Mouse (Mus musculus): Measurements from ENCODE around the gene Kat5.

The Kat5 gene

DNA sequence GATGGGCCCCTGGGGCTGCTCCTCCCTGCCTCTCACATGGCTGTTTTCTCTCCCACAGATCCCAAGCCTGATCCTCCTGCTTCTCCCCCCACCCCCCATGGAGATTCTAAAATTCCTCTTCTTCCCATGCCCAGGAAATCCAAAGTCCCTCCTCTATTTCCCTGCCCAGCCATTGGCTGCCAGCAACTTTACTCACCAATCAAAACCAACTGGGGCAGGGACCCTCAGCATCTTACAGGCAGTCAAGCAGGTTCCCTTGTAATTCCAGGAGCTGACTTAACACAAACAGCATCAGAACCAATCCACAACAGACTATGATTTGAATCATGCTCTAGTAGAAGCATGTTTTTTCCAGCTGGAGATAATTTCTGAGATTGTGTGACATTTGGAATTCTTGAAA, 19.9 kb upstream of the Kat5 start:
- DNase-seq (ENCODE audit: low spot score) = no peak

DNA sequence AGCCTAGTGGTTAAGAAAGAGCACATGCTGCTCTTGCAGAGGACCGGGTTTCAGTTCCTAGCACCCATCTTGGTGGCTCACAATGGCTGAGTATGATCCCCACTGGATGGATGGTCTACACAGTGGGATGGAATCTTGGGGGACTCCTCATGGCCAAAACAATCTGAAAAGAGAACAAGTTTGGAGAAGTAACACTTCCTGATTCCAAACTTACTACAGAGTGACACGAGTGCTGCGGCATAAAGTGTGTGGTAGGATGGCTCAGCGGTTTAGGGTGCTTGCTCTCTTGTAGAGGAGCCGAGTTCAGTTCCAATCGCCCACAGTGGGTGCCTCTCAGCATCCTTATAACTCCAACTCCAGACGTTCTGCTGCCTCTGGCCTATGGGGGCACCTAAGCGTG, 15.3 kb upstream of the Kat5 start:
- no peak for DNase-seq (ENCODE audit: low spot score)

DNA sequence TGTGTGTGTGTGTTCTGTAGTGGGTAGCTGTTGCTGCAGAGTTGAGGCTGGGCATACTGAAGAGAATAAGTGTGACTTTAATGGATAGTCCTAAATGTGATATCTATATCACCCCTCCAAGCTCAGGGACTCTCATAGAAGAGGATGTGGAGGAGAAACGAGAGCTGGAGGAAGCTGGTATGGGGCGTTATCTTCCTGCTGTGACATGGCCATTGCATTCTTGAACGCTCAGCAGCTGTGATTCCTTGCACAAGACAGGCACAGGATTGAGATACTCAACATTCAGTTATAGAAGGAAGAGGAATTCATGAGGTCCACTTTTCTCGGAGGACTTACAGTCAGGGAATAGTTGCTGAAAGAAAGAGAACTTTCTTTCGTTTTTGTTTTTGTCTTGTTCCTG, 11.8 kb upstream of the Kat5 start:
- DNase-seq (ENCODE audit: low spot score) = no peak

DNA sequence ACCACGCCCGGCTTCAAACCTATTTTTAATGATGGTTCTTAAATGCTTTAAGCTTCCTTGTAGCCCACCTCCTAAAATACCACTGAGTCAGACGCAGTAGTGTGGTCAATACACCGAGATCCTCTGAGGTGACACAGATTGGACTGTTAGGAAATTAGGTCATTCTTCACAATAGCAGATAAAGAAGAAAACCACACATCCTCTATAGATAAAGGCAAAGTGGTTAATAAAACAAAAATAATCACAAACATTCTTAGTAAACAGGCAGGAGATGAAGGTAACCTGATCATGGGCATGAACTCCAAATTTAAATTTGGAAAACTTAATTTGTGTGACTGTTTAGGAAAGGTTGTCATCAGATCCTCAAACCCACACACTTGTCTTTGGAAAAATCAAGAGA, 10.0 kb upstream of the Kat5 start:
- DNase-seq (ENCODE audit: low spot score) = no peak

DNA sequence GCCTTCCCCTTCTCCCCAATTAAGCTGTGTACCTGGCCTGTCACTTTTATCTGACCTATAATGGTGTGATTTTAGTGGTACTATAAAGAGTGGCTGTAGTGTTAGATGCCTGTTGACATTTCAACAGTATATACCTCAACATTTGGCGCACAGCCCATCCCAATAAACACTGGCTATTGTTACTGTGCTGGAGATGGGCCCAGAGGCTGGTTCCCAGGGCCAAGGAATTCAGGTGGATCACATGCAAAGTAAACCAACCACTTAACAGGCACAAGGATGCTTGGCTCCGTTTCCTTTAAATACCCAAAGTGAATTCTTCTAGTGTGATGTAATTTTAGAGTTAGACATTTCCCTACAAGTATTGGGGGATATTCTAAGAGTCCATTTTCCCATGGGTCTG, 4.9 kb upstream of the Kat5 start:
- DNase-seq (ENCODE audit: low spot score) = no peak

DNA sequence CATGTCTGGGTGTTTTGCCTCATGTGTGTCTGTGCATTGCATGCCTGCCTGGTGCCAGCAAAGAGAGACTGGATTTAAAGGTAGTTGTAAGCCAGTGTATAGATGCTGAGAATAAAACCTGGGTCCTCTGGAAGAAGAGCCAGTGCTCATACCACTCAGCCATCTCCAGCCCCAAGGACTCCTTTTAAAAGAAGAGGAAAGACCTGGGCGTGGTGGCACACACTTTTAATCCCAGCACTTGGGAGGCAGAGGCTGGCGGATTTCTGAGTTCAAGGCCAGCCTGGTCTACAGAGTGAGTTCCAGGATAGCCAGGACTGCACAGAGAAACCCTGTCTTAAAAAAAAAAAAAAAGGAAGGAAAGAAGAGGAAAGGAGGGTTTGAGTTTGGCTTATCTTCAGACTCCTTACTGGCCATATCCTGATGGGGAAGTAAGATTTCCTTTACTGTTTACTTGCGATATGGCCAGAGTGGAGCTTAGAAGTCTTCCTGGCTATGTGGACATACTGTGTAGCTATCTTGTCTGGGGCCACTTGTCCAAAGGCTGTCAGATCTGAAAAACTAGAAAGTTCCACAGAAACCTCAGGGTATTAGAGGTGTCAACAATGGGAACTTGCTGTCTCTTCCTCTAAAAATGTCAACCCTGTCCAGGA, 2.9 kb upstream of the Kat5 start:
- DNase-seq (ENCODE audit: low spot score) = no peak

DNA sequence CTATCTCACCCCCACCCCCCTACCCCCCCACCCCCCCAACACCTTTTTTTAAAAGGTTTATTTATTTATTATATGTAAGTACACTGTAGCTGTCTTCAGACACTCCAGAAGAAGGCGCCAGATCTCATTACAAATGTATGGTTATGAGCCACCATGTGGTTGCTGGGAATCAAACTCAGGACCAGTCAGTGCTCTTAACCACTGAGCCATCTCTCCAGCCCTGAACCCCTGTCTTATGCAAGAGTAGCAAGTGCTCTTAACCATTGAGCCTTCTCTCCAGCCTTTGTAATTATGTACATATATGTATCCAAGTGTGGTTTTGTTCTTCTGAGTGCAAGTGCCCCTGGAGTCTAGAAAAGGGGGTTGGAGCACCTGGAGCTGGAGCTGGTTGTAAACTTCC, 1.9 kb upstream of the Kat5 start:
- DNase-seq (ENCODE audit: low spot score) = no peak

DNA sequence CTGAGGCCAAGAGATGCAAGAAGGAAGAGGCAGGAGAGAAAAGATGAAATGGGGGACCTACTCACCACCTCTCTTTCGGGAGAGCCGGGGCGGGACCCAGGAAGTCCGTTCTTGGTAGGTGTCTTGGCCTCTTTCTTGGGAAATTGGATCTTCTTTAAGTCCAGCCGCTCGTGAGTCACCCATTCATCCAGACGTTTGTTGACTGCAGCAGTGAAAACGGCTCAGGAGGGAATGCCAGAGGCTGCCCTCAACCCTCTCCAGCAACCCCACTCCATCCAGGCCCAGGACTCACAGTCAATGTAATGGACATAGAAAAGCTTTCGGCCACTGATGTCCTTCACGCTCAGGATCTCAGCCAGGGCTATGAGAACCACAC, 878 bp downstream of the Kat5 start:
- no peak for DNase-seq (ENCODE audit: low spot score)

DNA sequence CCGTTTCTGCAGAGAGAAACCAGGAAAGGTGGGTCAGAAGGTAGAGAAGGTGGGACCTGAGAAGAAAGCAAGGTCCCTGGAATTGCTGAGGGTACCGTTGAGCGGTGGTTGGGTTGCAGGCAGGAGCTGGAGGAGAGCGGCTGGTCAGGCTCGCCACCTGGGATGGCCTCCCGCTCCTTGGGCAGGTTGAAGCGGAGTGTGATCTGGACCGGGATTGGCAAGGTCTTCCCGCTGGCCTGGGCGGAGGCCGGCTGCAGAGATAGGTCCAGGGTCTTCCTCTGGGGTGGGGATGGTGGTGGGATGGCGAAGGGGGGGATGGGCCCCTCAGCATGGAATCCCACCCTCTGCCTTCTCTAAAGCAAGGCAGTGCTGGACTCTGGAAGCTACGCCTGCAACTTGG, 1.3 kb downstream of the Kat5 start:
- DNase-seq (ENCODE audit: low spot score) = no peak

DNA sequence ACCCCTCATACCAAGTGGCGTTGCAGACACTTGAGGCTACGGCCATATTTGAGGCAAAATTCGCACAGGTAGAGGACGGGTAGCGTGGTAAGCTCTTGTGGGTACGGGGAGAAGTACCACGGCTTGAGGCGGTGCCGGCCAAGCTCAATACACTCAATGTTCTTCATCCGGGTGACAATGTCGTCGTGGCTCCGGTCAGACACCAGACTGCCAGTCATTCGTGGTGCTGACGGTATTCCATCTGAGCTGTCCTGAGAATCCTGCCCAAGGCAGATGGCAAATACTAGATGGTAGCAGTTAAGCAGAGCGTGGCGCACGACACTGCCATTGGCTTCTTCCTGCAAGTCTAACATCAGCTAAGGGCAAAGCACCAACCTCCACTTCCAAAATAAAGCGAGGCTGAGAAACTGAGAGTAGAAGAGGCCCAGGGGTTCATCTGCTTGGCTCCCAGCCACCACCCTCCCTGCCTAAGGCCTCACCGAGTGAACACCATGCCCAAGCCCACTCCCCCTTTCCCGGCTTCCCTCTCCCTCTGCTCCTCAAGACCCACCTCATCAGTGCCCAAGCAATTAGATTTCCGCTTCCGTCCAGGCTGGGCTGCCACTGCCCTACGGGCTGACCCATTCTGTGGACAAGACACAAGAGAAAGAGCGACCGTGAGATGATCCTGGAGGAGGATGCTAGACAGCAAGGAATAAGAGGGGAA, 2.2 kb downstream of the Kat5 start:
- DNase-seq (ENCODE audit: low spot score) = no peak

DNA sequence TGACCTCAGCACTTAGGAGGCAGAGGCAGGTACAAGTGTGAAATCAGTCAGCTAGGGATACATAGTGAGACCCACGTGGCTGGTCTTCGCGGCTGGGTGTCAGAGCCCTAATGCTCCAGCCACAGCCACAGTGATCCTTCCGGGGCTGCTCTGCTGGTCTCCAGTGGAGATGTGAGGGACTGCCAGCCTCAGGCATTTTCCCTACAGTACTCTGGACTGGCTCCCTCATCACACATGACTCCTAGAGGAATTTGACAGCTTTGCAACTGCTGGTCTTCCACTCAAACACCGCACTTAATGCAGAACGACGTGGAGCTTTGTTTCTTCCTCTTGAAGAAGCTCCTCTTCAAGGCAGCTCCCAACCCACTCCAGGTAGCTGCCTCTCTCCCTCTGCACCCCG, 3.8 kb downstream of the Kat5 start:
- no peak for DNase-seq (ENCODE audit: low spot score)

DNA sequence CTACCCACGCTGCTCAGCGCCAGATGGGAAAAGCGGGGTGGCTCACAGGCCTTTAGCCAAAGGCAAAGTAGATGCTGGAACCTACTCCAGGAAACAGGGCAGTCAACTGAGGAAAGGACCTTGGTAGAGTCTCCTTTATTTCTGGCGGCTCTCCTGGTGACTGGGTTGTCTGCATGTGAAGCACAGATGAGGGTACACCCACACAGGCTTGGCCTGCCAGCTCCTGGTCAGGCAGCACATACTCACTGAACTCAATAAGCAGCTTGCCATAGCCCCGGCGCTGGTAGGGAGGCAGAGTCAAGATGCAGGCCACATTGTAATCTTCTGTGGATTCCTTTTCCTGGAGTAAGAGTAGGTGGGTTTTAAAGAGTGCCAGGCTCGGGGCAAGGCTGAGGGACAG, 4.9 kb downstream of the Kat5 start:
- DNase-seq (ENCODE audit: low spot score) = no peak

DNA sequence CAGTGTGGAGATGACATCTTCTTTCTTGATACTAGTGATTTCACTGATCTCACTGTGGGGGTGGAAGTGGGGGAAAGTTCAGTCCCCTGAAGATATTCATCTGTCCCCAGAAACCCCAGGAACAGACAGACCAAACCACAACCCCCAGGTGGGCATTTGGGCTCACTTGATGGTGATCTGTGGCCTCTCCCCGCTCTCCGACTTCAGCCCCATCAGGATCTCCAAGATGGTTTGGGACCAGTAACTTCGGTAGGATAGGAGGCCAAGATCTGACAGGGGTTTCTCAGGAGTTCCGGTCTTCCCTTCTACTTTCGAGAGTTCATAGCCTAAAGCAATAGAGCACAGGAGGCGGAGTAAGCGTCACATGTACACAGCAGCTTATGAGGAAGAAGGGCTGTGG, 6.4 kb downstream of the Kat5 start:
- DNase-seq (ENCODE audit: low spot score) = no peak

DNA sequence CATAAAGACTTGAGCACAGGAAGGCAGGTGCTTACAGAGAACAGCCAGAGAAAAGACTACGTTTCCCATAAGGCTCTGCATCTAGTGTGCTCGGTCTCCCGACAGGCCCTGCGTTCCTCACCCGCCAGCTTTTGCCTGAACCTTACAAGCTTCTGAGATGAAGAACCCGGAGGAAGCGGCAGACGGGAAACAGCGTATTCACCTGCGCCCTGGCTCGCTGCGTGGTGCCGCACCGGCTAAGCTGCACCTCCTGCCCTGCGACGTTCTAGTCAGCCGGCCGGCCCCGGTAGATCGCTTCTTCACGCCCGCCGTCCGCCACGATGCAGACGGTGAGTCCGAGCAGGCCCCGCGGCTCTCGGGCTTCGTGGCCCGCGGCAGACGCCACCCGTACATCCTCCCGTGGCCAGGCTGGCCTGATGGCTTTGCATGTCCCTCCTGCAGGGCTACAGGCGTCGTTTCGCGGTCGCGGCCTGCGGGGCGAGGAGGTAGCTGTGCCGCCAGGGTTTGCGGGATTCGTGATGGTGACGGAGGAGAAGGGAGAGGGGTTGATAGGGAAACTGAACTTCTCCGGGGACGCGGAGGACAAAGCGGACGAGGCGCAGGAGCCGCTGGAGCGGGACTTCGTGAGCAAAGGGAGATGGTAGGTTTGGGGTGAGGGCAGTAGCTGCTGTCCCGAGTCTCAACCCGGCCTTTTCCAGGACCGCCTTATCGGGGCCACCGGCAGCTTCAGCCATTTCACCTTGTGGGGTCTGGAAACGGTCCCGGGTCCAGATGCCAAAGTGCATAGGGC, 8.1 kb downstream of the Kat5 start, which contains the start of gene Rnaseh2c:
Rnaseh2c (plus strand) TSS at position 122 of the 790 bp plus-strand sequence.
- peak; percentile 74 for DNase-seq (ENCODE audit: low spot score)

DNA sequence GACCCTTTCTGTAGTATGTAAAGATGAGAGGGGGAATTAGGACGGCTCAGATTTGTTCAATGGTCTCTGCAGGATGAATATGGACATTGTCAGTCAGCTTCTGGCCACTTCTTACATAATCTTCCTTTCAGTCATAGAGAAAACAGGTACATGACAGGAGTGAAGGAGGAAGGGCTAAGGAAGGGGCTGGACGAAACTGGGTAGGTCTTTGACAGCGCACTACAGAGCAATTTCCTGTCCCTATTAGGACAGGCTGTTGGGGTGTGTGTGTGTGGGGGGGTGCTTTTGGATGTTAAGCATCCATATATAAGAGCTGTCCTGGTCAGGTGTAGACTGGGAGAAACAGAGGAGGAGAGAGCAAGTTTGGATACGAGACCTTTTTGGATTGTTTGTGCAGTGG, 10.8 kb downstream of the Kat5 start:
- DNase-seq (ENCODE audit: low spot score) = no peak

DNA sequence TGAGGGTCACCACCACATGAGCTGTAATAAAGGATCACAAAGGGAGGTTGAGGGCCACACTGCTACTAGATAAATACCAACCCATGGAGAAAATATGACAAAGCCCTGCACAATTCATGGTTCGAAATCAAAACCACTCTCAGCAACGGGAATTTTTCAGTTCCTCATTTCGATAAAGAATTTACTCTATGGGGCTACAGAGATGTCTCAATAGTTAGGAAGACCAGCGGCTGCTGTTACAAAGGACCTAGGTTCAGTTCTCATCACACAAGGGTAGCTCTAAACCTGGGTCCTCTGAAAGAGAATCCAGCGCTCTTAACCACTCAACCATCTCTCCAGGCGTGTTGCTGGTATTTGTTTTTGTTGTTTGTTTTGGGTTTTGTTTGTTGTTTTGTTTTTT, 18.1 kb downstream of the Kat5 start:
- no peak for DNase-seq (ENCODE audit: low spot score)

DNA sequence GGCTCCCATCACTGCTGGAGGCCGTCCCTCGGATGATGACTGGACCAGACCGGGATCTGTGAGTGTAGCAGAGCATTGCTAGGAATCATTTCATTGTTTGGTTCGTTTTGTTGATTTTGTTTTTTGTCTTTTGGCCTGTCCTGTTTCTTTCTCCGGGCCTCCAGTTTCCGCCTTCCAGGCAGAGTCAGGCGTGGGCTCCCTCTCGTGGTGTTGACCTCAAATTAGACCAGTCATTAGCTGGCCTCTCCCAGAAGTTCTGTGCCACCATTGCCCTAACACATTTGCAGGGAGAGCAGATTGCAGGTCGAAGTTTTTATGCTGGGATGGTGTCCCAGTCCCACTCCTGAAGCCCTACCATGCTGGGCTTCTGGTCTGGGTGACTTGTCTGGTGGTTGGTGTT, 20.9 kb downstream of the Kat5 start:
- DNase-seq (ENCODE audit: low spot score) = no peak

DNA sequence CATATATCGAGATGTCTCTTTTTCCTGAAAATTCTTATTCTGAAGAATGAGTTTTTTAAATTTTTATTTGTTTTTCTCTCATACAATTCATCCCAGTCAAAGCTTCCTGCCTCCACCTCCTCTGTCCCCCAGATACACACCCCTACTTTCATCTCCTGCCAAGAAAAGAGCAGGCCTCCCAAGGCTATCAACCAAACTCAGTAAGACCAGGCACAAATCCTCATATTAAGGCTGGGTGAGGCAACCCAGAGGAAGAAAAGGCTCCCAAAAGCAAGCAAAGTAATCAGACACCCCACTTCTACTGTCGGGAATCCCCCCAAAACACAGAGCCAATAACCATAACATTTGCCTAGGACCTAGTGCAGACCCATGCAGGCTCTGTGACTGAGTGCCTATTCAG, 28.0 kb downstream of the Kat5 start:
- DNase-seq (ENCODE audit: low spot score) = no peak

DNA sequence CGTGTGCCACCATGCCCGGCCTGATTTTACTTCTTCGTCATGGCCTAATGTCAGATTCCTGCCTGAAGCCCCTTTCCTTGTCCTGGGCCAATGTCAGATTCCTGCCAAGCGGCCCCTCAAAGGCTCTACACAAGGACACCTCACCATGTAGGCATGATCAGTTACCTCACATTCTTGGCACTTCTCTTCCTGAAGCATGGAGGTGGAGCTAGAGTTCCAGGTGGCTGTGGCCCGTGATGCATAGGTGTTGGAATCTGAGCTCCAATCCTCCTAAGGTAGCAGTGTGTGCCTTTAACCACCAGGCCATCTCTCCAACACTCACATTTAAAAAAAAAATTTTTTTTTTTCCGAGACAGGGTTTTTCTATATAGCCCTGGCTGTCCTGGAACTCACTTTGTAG, 29.3 kb downstream of the Kat5 start:
- no peak for DNase-seq (ENCODE audit: low spot score)

DNA sequence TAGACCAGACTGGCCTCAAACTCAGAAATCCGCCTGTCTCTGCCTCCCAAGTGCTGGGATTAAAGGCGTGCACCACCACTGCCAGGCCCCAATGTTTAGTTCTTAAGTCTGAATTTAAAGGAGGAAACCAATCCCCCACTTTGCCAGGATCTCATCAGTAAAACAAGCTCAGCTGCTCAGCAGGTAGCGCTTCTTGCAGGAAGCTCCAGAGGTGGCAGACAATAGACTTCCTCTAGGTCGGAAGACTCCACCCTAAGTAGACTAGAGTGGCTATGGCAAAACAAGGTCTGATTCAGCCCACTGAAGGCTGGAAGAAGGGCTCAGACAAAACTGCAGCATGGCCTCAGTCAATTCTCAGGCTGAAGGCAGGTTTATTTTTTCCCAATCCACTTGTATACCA, 30.1 kb downstream of the Kat5 start:
- no peak for DNase-seq (ENCODE audit: low spot score)

DNA sequence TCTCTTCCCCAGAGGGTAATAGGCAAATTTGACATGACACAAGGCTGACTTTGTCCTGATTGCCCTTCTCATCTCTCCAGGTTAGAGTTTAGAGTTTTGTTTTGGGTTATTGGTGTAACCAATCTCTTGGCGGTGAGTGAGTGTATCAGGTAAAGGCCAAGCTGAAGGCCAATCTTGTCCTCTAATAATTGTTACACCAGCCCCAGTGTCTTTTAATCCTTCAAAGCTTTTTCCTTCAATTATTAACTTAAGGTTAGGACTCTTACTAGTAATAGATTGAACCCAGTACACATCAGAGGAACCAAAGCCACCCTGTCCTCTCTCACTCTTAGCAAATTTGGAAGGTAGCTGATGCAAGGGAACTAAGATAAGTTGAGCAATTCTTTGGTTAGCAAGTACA, 34.7 kb downstream of the Kat5 start:
- DNase-seq (ENCODE audit: low spot score) = no peak

DNA sequence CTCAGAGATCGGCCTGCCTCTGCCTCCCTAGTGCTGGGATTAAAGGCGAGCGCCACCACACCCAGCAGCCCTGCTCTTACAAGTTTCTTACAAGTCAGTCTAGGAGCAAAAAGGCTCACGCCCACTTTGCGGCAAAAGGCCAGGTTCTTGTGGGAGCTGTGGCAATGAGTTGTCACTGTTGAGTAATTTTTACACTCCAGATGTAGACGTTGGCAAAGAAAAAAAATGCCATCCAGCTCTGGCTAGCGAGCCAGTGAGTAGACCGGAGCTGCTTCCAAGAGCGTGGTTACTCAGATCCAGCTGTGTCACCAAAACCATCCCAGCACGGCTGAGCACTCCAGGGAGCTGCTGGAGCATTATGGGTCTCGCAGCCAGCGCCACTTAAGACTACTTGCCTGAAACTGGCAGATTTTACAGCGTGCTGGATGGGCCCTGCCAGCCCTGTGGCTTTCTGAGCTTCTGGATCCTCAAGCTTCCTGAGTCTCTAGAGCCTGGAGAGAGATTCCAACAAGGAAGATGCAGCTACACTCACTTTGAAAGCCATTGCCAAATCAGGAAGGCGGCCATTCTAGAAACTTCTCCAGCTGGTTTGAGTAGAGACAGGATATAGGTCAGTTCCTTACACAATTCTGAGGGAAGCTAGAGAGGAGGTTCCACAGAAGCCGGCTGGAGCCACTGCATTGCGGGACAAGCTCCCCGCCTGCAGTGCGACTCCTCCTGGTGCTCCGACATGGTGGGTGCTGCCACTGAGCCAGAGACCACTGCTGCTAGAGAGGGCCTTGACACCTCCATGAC, 37.5 kb downstream of the Kat5 start:
- DNase-seq (ENCODE audit: low spot score) = no peak

DNA sequence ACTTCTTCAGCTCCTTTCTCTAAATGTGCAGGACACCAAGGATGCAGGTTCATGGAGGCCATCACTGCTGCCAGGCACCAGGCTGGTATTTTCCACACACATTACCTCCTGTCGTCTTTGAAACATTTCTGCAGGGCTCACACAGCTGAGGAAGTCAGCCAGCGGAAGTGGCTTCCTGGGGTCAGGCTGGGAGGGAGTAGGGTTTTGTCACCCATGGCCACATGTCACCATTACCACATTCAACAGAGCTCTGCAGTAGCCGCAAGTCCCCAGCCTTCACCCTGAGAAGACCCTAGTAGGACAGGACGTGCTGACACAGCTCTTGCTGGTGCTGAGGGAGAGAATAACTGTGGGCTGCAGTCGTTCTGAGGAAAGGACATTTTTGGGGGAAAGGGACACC, 38.2 kb downstream of the Kat5 start:
- no peak for DNase-seq (ENCODE audit: low spot score)

Measured in ovary, postnatal 36 days (tissue).